Mouse (Mus musculus) urinary bladder, postnatal 25 days (tissue): Measurements from ENCODE around the gene Klc1.
A peak's percentile ranks its signal among the peaks of the same experiment; 100 is the strongest.
"Not testable (repeated sequence)": the region's sequence is repeated elsewhere in the genome, so short reads cannot be mapped to it uniquely, and the experiment has no call there.

Source experiments
- DNase-seq: peaks from one replicate; pipeline ENCODE4 v3.0.0; 2022; ENCODE audit warnings: low spot score

Klc1 gene

GRCm38 (mm10) chr12:111758381-111759175 lies at the start of gene Klc1:
Gene Klc1, plus strand, starts transcription at chr12:111758849.
- peak; percentile 80 for DNase-seq

- no peak for DNase-seq
Observed at GRCm38 (mm10) chr12:111710091-111710490, 48.6 kb upstream of the Klc1 start.

GRCm38 (mm10) chr12:111712476-111712875 lies 46.2 kb upstream of the Klc1 start:
- no peak for DNase-seq

GRCm38 (mm10) chr12:111713004-111713651 lies 45.5 kb upstream of the Klc1 start, which contains the start of the genes Bag5 and Apopt1:
Gene Bag5, minus strand, starts transcription at chr12:111713257.
Gene Apopt1, plus strand, starts transcription at chr12:111713261.
- peak; percentile 82 for DNase-seq

- DNase-seq: not testable (repeated sequence)
Observed at GRCm38 (mm10) chr12:111713880-111714279, 44.8 kb upstream of the Klc1 start.

GRCm38 (mm10) chr12:111716505-111716904 lies 42.1 kb upstream of the Klc1 start:
- no peak for DNase-seq

GRCm38 (mm10) chr12:111718656-111719055 lies 40.0 kb upstream of the Klc1 start:
- no peak for DNase-seq

GRCm38 (mm10) chr12:111720222-111720621 lies 38.4 kb upstream of the Klc1 start:
- no peak for DNase-seq

GRCm38 (mm10) chr12:111722654-111723053 lies 36.0 kb upstream of the Klc1 start:
- peak; percentile 50 for DNase-seq

GRCm38 (mm10) chr12:111724638-111725337 lies 33.9 kb upstream of the Klc1 start:
- no peak for DNase-seq

GRCm38 (mm10) chr12:111725338-111726121 lies 33.1 kb upstream of the Klc1 start:
- no peak for DNase-seq

- DNase-seq: no peak
Observed at GRCm38 (mm10) chr12:111726122-111726463, 32.6 kb upstream of the Klc1 start.

- no peak for DNase-seq
Observed at GRCm38 (mm10) chr12:111727956-111728355, 30.7 kb upstream of the Klc1 start.

- peak; percentile 86 for DNase-seq
Observed at GRCm38 (mm10) chr12:111731822-111732807, 26.5 kb upstream of the Klc1 start.

GRCm38 (mm10) chr12:111732921-111733320 lies 25.7 kb upstream of the Klc1 start:
- DNase-seq: no peak

GRCm38 (mm10) chr12:111734912-111735311 lies 23.7 kb upstream of the Klc1 start:
- DNase-seq: no peak

- DNase-seq: not testable (repeated sequence)
Observed at GRCm38 (mm10) chr12:111736676-111737075, 22.0 kb upstream of the Klc1 start.

- no peak for DNase-seq
Observed at GRCm38 (mm10) chr12:111737370-111737769, 21.3 kb upstream of the Klc1 start.

GRCm38 (mm10) chr12:111738754-111739153 lies 19.9 kb upstream of the Klc1 start:
- peak; percentile 48 for DNase-seq

- no peak for DNase-seq
Observed at GRCm38 (mm10) chr12:111741338-111741737, 17.3 kb upstream of the Klc1 start.

GRCm38 (mm10) chr12:111743419-111743818 lies 15.2 kb upstream of the Klc1 start:
- DNase-seq: no peak
